Mouse (Mus musculus) embryonic facial prominence, embryonic 12.5 days (tissue): ENCODE measurements around the gene Plekhb2. TPM values are rescaled to one million over a fixed set of nuclear protein-coding genes. Genes with fewer than 3 reads are reported as not detected.

Experiments
- polyA plus RNA-seq: library from polyadenylated mRNA; unstranded; fragments of >200 nt; fragmentation: Nextera tagmentation; extraction: Ambion mirVana; gene quantifications from 2 replicates; pipeline ENCODE4 v1.2.1, GENCODE M21; 2016

Plekhb2 gene
- polyA plus RNA-seq, 1 experiment from 2014 or later = 17.4 TPM

Other genes starting within 250 kb of the Plekhb2 start
- 132 and 140 TPM in 2 replicates for gene Fam168b, start 6.9 kb upstream of the Plekhb2 start, polyA plus RNA-seq